Mouse (Mus musculus) liver, postnatal 0 days (tissue): ENCODE data around the gene Cobll1.

Experiments
- CTCF ChIP-seq: sonication (generic); IDR thresholded peaks from 2 replicates; pipeline ENCODE4 v1.5.1; 2016; ENCODE audit warnings: antibody characterized with exemption, low read depth
- EP300 ChIP-seq: IDR thresholded peaks from 2 replicates; pipeline ENCODE4 v1.6.1; 2016; ENCODE audit warnings: antibody characterized with exemption, low read depth, mild to moderate bottlenecking

DNA sequence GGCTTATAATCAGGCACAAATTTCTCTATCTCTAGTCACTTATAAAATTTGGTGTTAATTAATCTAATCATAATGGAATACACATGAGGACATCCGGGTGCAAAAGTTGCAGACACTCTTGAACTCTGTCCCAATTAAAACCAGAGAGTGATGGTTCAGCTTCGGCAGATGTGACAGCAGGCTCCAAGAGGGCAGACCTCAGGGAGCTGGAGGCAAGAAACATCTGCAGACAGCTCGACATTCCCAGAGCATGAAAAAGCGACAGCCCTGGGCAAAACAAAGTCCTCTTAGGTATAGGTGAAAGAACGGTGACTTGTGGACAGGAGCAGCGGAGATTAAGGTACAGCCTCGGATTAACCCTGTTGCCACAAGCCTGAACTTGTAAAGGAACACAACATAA lies 35.5 kb downstream of the Cobll1 start:
- no peak for TF ChIP-seq CTCF
- no peak for TF ChIP-seq EP300
